Mouse (Mus musculus): ENCODE measurements around the gene Rhox4a.
"Not testable (repeated sequence)": the region's sequence is repeated elsewhere in the genome, so short reads cannot be mapped to it uniquely, and the experiment has no call there.

Gene Rhox4a

GRCm38 (mm10) chrX:37265038-37265437, at the start of gene Rhox4a:
TSS of gene Rhox4a (plus strand) at chrX:37265338.
- DNase-seq (ENCODE audit: extremely low read depth, low read depth), result not testable (repeated sequence)

- DNase-seq (ENCODE audit: extremely low read depth, low read depth), result not testable (repeated sequence)
Observed at GRCm38 (mm10) chrX:37222158-37222557, 43.0 kb upstream of the Rhox4a start, which contains the start of gene Rhox1. TSS of gene Rhox1 (minus strand) at chrX:37222258.

GRCm38 (mm10) chrX:37244676-37245075, 20.5 kb upstream of the Rhox4a start, which contains the start of gene Rhox2a:
TSS of gene Rhox2a (plus strand) at chrX:37244976.
- not testable (repeated sequence) for DNase-seq (ENCODE audit: extremely low read depth, low read depth)

GRCm38 (mm10) chrX:37249619-37250018, 15.5 kb upstream of the Rhox4a start, which contains the start of gene Rhox3a:
TSS of gene Rhox3a (plus strand) at chrX:37249919.
- not testable (repeated sequence) for DNase-seq (ENCODE audit: extremely low read depth, low read depth)

Data from MEL-GATA-1-ER (cell line).